Mouse (Mus musculus): ENCODE measurements at regions not wholly inside any gene's neighbourhood (a gene's known extent, or its start where the extent isn't known, plus 50 kb on each side); places are given as distances from the start of the nearest gene placed in this dataset.

DNA sequence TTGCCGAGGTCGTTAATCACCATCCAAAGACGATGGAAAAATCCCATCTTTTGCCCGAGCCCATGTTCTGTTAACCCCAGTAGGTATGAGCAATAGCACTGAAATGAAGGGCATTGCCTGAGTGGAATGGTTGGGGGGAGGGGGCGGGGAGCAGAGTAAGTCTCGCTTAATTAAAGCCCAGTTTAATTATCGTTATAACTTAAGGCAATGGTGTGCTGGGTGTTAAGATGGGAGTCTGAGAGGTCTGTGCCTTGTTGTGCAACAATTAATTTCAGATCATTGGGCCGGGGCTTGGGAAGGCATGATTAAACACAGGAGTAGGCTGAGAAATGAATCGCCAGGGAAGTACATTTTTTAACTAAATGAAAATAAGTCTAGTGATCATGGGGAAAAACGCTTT lies 689.6 kb upstream of the Gm19410 start:
- TF ChIP-seq CTCF (IDR thresholded peaks at IDR 0.05; ENCODE audit: low read depth, low read length) (no peak), GATA1 (IDR thresholded peaks at IDR 0.05; ENCODE audit: borderline replicate concordance, low read length) (no peak), POLR2AphosphoS5 (IDR thresholded peaks at IDR 0.05; ENCODE audit: insufficient replicate concordance, low read depth, low read length) (no peak), TAL1 (conservative IDR thresholded peaks at IDR 0.05; ENCODE audit: low read depth, low read length) (no peak), GATA2 (IDR thresholded peaks at IDR 0.05; ENCODE audit: borderline replicate concordance, low read depth, low read length) (no peak)

Data from G1E (cell line).